Mouse (Mus musculus): Measurements from ENCODE around the gene Ryr1. TPM values are rescaled to one million over a fixed set of nuclear protein-coding genes. Genes with fewer than 3 reads are reported as not detected.

The Ryr1 gene
- polyA plus RNA-seq, 1 experiment from 2014 or later, result 0.52 TPM

- H3K4me2 ChIP-seq, result peak within 1 kb of the TSS; percentile 51
- no peak for DNase-seq (ENCODE audit: low spot score)
Observed at GRCm38 (mm10) chr7:29134693-29135386, 9.9 kb upstream of the Ryr1 start, which contains the start of gene Rasgrp4. Rasgrp4 (plus strand) TSS chr7:29134851.

GRCm38 (mm10) chr7:29134230-29134629 lies 9.3 kb upstream of the Ryr1 start:
- 1% methylated on average over 4 of the region's 4 CpGs for whole genome bisulfite sequencing
- DNase-seq (ENCODE audit: low spot score) (no peak), ATAC-seq (replicated peaks; ENCODE audit: low FRiP score) (no peak)
- Histone ChIP-seq H3K9me3 (ENCODE audit: control insufficient read depth, low read length) (no peaks in the 10 kb centered on the region), H3K27ac (ENCODE audit: low read depth, low read length) (no peak overlapping the region), H3K36me3 (ENCODE audit: control insufficient read depth, insufficient read depth, low read length) (no peaks in the 10 kb centered on the region), H3K9ac (ENCODE audit: low read depth, low read length) (no peak overlapping the region), H3K27me3 (replicated peaks; ENCODE audit: control insufficient read depth, insufficient read depth, low read length) (0 out of 2 replicates have a peak, but pooled peaks cover 2% of the 10 kb centered on the region), H3K4me3 (ENCODE audit: low read depth, low read length) (peak overlapping the region; percentile 26), H3K4me1 (replicated peaks; ENCODE audit: control insufficient read depth, insufficient read depth, low read length) (peaks cover 3% of the 10 kb centered on the region; the same call in 1 of the 2 replicates), H3K4me2 (peak overlapping the region; percentile 51)

More at GRCm38 (mm10) chr7:29134693-29135386, 9.9 kb upstream of the Ryr1 start, which contains the start of gene Rasgrp4:
- peak; percentile 53 for ATAC-seq (replicated peaks; ENCODE audit: low FRiP score)
- Histone ChIP-seq H3K27ac (ENCODE audit: low read depth, low read length) (no peak within 1 kb of the TSS), H3K9ac (ENCODE audit: low read depth, low read length) (no peak within 1 kb of the TSS), H3K9me3 (ENCODE audit: control insufficient read depth, low read length) (no peaks in the 10 kb centered on the region), H3K27me3 (replicated peaks; ENCODE audit: control insufficient read depth, insufficient read depth, low read length) (0 out of 2 replicates have a peak, but pooled peaks cover 2% of the 10 kb centered on the region), H3K4me3 (ENCODE audit: low read depth, low read length) (peak within 1 kb of the TSS; percentile 26), H3K4me1 (replicated peaks; ENCODE audit: control insufficient read depth, insufficient read depth, low read length) (peaks cover 3% of the 10 kb centered on the region; the same call in 1 of the 2 replicates), H3K36me3 (ENCODE audit: control insufficient read depth, insufficient read depth, low read length) (no peaks in the 10 kb centered on the region)
- 1% methylated on average over 17 of the region's 20 CpGs for WGBS

GRCm38 (mm10) chr7:29128725-29129124 lies 3.7 kb upstream of the Ryr1 start:
- no peaks in the 10 kb centered on the region for H3K27me3 ChIP-seq (replicated peaks; ENCODE audit: control insufficient read depth, insufficient read depth, low read length)
- H3K9ac ChIP-seq (ENCODE audit: low read depth, low read length), result no peak overlapping the region
- H3K4me3 ChIP-seq (ENCODE audit: low read depth, low read length), result no peak overlapping the region
- peaks cover 13% of the 10 kb centered on the region for H3K4me1 ChIP-seq (replicated peaks; ENCODE audit: control insufficient read depth, insufficient read depth, low read length)
- H3K9me3 ChIP-seq (ENCODE audit: control insufficient read depth, low read length), result no peaks in the 10 kb centered on the region
- no peak for DNase-seq (ENCODE audit: low spot score)
- ATAC-seq (replicated peaks; ENCODE audit: low FRiP score), result no peak
- 71% methylated on average over 2 of the region's 2 CpGs for WGBS
- no peak overlapping the region for H3K27ac ChIP-seq (ENCODE audit: low read depth, low read length)
- H3K36me3 ChIP-seq (ENCODE audit: control insufficient read depth, insufficient read depth, low read length), result no peaks in the 10 kb centered on the region
- no peak overlapping the region for H3K4me2 ChIP-seq

- Histone ChIP-seq H3K9me3 (ENCODE audit: control insufficient read depth, low read length) (no peaks in the 10 kb centered on the region), H3K27ac (ENCODE audit: low read depth, low read length) (no peak overlapping the region), H3K36me3 (ENCODE audit: control insufficient read depth, insufficient read depth, low read length) (no peaks in the 10 kb centered on the region), H3K9ac (ENCODE audit: low read depth, low read length) (no peak overlapping the region), H3K27me3 (replicated peaks; ENCODE audit: control insufficient read depth, insufficient read depth, low read length) (no peaks in the 10 kb centered on the region), H3K4me2 (no peak overlapping the region), H3K4me3 (ENCODE audit: low read depth, low read length) (no peak overlapping the region), H3K4me1 (replicated peaks; ENCODE audit: control insufficient read depth, insufficient read depth, low read length) (peaks cover 15% of the 10 kb centered on the region)
- DNase-seq (ENCODE audit: low spot score) (peak; percentile 46), ATAC-seq (replicated peaks; ENCODE audit: low FRiP score) (no peak; the same call in 1 of the 2 replicates)
- WGBS, result 12% methylated on average over 7 of the region's 7 CpGs
Observed at GRCm38 (mm10) chr7:29126173-29126915, 1.4 kb upstream of the Ryr1 start.

- no peaks in the 10 kb centered on the region for H3K36me3 ChIP-seq (ENCODE audit: control insufficient read depth, insufficient read depth, low read length)
- no peak overlapping the region for H3K27ac ChIP-seq (ENCODE audit: low read depth, low read length)
- H3K27me3 ChIP-seq (replicated peaks; ENCODE audit: control insufficient read depth, insufficient read depth, low read length), result no peaks in the 10 kb centered on the region
- no peak overlapping the region for H3K9ac ChIP-seq (ENCODE audit: low read depth, low read length)
- H3K4me1 ChIP-seq (replicated peaks; ENCODE audit: control insufficient read depth, insufficient read depth, low read length), result peaks cover 15% of the 10 kb centered on the region
- H3K4me2 ChIP-seq, result no peak overlapping the region
- no peaks in the 10 kb centered on the region for H3K9me3 ChIP-seq (ENCODE audit: control insufficient read depth, low read length)
- ATAC-seq (replicated peaks; ENCODE audit: low FRiP score) (no peak), DNase-seq (ENCODE audit: low spot score) (no peak)
- 45% methylated on average over 5 of the region's 5 CpGs for WGBS
- H3K4me3 ChIP-seq (ENCODE audit: low read depth, low read length), result no peak overlapping the region
Observed at GRCm38 (mm10) chr7:29123531-29124358, 1.2 kb downstream of the Ryr1 start.

- H3K9me3 ChIP-seq (ENCODE audit: control insufficient read depth, low read length), result no peaks in the 10 kb centered on the region
- no peaks in the 10 kb centered on the region for H3K36me3 ChIP-seq (ENCODE audit: control insufficient read depth, insufficient read depth, low read length)
- H3K9ac ChIP-seq (ENCODE audit: low read depth, low read length), result no peak overlapping the region
- WGBS, result 81% methylated on average over 9 of the region's 9 CpGs
- ATAC-seq (replicated peaks; ENCODE audit: low FRiP score), result no peak
- no peak overlapping the region for H3K4me2 ChIP-seq
- H3K4me3 ChIP-seq (ENCODE audit: low read depth, low read length), result no peak overlapping the region
- DNase-seq (ENCODE audit: low spot score), result no peak
- H3K4me1 ChIP-seq (replicated peaks; ENCODE audit: control insufficient read depth, insufficient read depth, low read length), result peaks cover 15% of the 10 kb centered on the region
- no peaks in the 10 kb centered on the region for H3K27me3 ChIP-seq (replicated peaks; ENCODE audit: control insufficient read depth, insufficient read depth, low read length)
- H3K27ac ChIP-seq (ENCODE audit: low read depth, low read length), result no peak overlapping the region
Observed at GRCm38 (mm10) chr7:29122821-29123220, 2.2 kb downstream of the Ryr1 start.

GRCm38 (mm10) chr7:29119526-29119925 lies 5.5 kb downstream of the Ryr1 start:
- Histone ChIP-seq H3K4me3 (ENCODE audit: low read depth, low read length) (no peak overlapping the region), H3K36me3 (ENCODE audit: control insufficient read depth, insufficient read depth, low read length) (no peaks in the 10 kb centered on the region), H3K4me2 (no peak overlapping the region), H3K9ac (ENCODE audit: low read depth, low read length) (no peak overlapping the region), H3K9me3 (ENCODE audit: control insufficient read depth, low read length) (no peaks in the 10 kb centered on the region), H3K27me3 (replicated peaks; ENCODE audit: control insufficient read depth, insufficient read depth, low read length) (no peaks in the 10 kb centered on the region), H3K27ac (ENCODE audit: low read depth, low read length) (no peak overlapping the region), H3K4me1 (replicated peaks; ENCODE audit: control insufficient read depth, insufficient read depth, low read length) (peaks cover 5% of the 10 kb centered on the region)
- WGBS, result 75% methylated on average over 1 of the region's 1 CpGs
- DNase-seq (ENCODE audit: low spot score) (no peak), ATAC-seq (replicated peaks; ENCODE audit: low FRiP score) (no peak)

- Histone ChIP-seq H3K9me3 (ENCODE audit: control insufficient read depth, low read length) (no peaks in the 10 kb centered on the region), H3K27me3 (replicated peaks; ENCODE audit: control insufficient read depth, insufficient read depth, low read length) (no peaks in the 10 kb centered on the region), H3K36me3 (ENCODE audit: control insufficient read depth, insufficient read depth, low read length) (no peaks in the 10 kb centered on the region), H3K4me3 (ENCODE audit: low read depth, low read length) (no peak overlapping the region), H3K4me2 (no peak overlapping the region), H3K27ac (ENCODE audit: low read depth, low read length) (no peak overlapping the region), H3K9ac (ENCODE audit: low read depth, low read length) (no peak overlapping the region), H3K4me1 (replicated peaks; ENCODE audit: control insufficient read depth, insufficient read depth, low read length) (no peaks in the 10 kb centered on the region)
- 21% methylated on average over 18 of the region's 18 CpGs for WGBS
- DNase-seq (ENCODE audit: low spot score) (no peak), ATAC-seq (replicated peaks; ENCODE audit: low FRiP score) (no peak)
Observed at GRCm38 (mm10) chr7:29118142-29118851, 6.7 kb downstream of the Ryr1 start.
